Mouse (Mus musculus) heart, embryonic 11.5 days (tissue): ENCODE measurements around the gene Gm9887. TPM values are rescaled to one million over a fixed set of nuclear protein-coding genes. Genes with fewer than 3 reads are reported as not detected.

Source experiments
- ATAC-seq: fragments of 200-750 bp; cut with Nextera tagmentation; replicated peaks from 2 replicates; pipeline ENCODE4 v1.8.0; 2017; ENCODE audit warnings: moderate library complexity; ENCODE audit not compliant: insufficient number of reproducible peaks, low FRiP score, low TSS enrichment
- H3K27ac ChIP-seq: fragments of 300-500 bp; sonication (generic); 2 replicates; pipeline ENCODE4 v1.5.1; 2014; ENCODE audit warnings: mild to moderate bottlenecking, low read depth, low read length
- H3K27me3 ChIP-seq: fragments of 300-500 bp; sonication (generic); 2 replicates; pipeline ENCODE4 v1.6.1; 2014; ENCODE audit warnings: mild to moderate bottlenecking, low read length, mixed read lengths; ENCODE audit not compliant: control insufficient read depth, insufficient read depth
- H3K36me3 ChIP-seq: fragments of 300-500 bp; sonication (generic); 2 replicates; pipeline ENCODE4 v1.6.1; 2014; ENCODE audit warnings: mild to moderate bottlenecking, low read length, moderate library complexity, mixed read lengths; ENCODE audit not compliant: control insufficient read depth, insufficient read depth
- H3K4me1 ChIP-seq: fragments of 300-500 bp; sonication (generic); 2 replicates; pipeline ENCODE4 v1.6.1; 2014; ENCODE audit warnings: low read length; ENCODE audit not compliant: control insufficient read depth, insufficient read depth
- H3K4me2 ChIP-seq: fragments of 300-500 bp; sonication (generic); 2 replicates; pipeline ENCODE4 v1.6.1; 2014; ENCODE audit warnings: mild to moderate bottlenecking, moderate library complexity
- H3K4me3 ChIP-seq: fragments of 300-500 bp; sonication (generic); 2 replicates; pipeline ENCODE4 v1.5.1; 2014; ENCODE audit warnings: low read depth, low read length
- H3K9ac ChIP-seq: fragments of 300-500 bp; sonication (generic); 2 replicates; pipeline ENCODE4 v1.6.1; 2014; ENCODE audit warnings: mild to moderate bottlenecking, low read depth, low read length, moderate library complexity
- H3K9me3 ChIP-seq: fragments of 300-500 bp; sonication (generic); replicated peaks from 2 replicates; pipeline ENCODE4 v1.6.1; 2016; ENCODE audit warnings: low read length; ENCODE audit not compliant: control insufficient read depth
- WGBS: fragments of 180-500 bp; shearing (Covaris S2); extraction: QIAGEN DNeasy Blood & Tissue Kit; methylation state at CpG from one replicate; pipeline ENCODE4 v1.1.7; 2014; ENCODE audit not compliant: insufficient replicate concordance; 5-methylcytosine and 5-hydroxymethylcytosine counted together
- polyA plus RNA-seq: library from polyadenylated mRNA; unstranded; fragments of >200 nt; fragmentation: Nextera tagmentation; extraction: Ambion mirVana; gene quantifications from 2 replicates; pipeline ENCODE4 v1.2.1, GENCODE M21; 2014

Gene Gm9887
- polyA plus RNA-seq, 1 experiment from 2014 or later: 1.5 TPM

GRCm38 (mm10) chr12:69360655-69360996, 11.6 kb downstream of the Gm9887 start:
- Histone ChIP-seq H3K9ac (no peak overlapping the region), H3K27me3 (no peaks in the 10 kb centered on the region), H3K4me3 (no peak overlapping the region), H3K4me2 (no peak overlapping the region), H3K4me1 (0 out of 2 replicates have a peak, but pooled peaks cover 7% of the 10 kb centered on the region), H3K27ac (no peak overlapping the region), H3K36me3 (no peaks in the 10 kb centered on the region), H3K9me3 (no peaks in the 10 kb centered on the region)
- WGBS: 21% methylated on average over 5 of the region's 5 CpGs
- ATAC-seq: no peak

GRCm38 (mm10) chr12:69357300-69357646, 15.0 kb downstream of the Gm9887 start:
- Histone ChIP-seq H3K9me3 (no peaks in the 10 kb centered on the region), H3K4me2 (peak overlapping the region; percentile 75), H3K4me1 (no peaks in the 10 kb centered on the region), H3K27me3 (no peaks in the 10 kb centered on the region), H3K36me3 (peaks cover 7% of the 10 kb centered on the region), H3K9ac (peak overlapping the region; percentile 94), H3K4me3 (peak overlapping the region; percentile 99), H3K27ac (peak overlapping the region; percentile 86)
- 8% methylated on average over 13 of the region's 13 CpGs for WGBS
- ATAC-seq: no peak

GRCm38 (mm10) chr12:69356546-69357299, 15.5 kb downstream of the Gm9887 start, which contains the start of gene Nemf:
TSS of gene Nemf (minus strand) at chr12:69357165.
- Histone ChIP-seq H3K27me3 (no peaks in the 10 kb centered on the region), H3K4me3 (peak within 1 kb of the TSS; percentile 99), H3K9ac (peak within 1 kb of the TSS; percentile 94), H3K36me3 (peaks cover 11% of the 10 kb centered on the region), H3K27ac (peak within 1 kb of the TSS; percentile 86), H3K9me3 (no peaks in the 10 kb centered on the region), H3K4me2 (peak within 1 kb of the TSS; percentile 85), H3K4me1 (no peaks in the 10 kb centered on the region)
- under 1% methylated on average over 46 of the region's 50 CpGs for WGBS
- ATAC-seq: no peak

- no peak overlapping the region for H3K4me2 ChIP-seq
- no peaks in the 10 kb centered on the region for H3K4me1 ChIP-seq
- peaks cover 16% of the 10 kb centered on the region for H3K36me3 ChIP-seq
- no peak overlapping the region for H3K4me3 ChIP-seq
- H3K9me3 ChIP-seq: no peaks in the 10 kb centered on the region
- no peak overlapping the region for H3K27ac ChIP-seq
- H3K9ac ChIP-seq: no peak overlapping the region
- H3K27me3 ChIP-seq: no peaks in the 10 kb centered on the region
- no peak for ATAC-seq
- WGBS: 66% methylated on average over 1 of the region's 1 CpGs
Measured at GRCm38 (mm10) chr12:69351685-69352084, 20.6 kb downstream of the Gm9887 start.

GRCm38 (mm10) chr12:69349928-69350327, 22.3 kb downstream of the Gm9887 start:
- H3K9me3 ChIP-seq: no peaks in the 10 kb centered on the region
- no peak overlapping the region for H3K4me2 ChIP-seq
- H3K9ac ChIP-seq: no peak overlapping the region
- H3K27me3 ChIP-seq: no peaks in the 10 kb centered on the region
- H3K4me3 ChIP-seq: no peak overlapping the region
- 85% methylated on average over 2 of the region's 2 CpGs for WGBS
- no peak overlapping the region for H3K27ac ChIP-seq
- no peak for ATAC-seq
- H3K4me1 ChIP-seq: no peaks in the 10 kb centered on the region
- H3K36me3 ChIP-seq: peaks cover 25% of the 10 kb centered on the region

- H3K9me3 ChIP-seq: no peaks in the 10 kb centered on the region
- peaks cover 17% of the 10 kb centered on the region for H3K36me3 ChIP-seq
- no peaks in the 10 kb centered on the region for H3K27me3 ChIP-seq
- no peak overlapping the region for H3K4me3 ChIP-seq
- 86% methylated on average over 2 of the region's 2 CpGs for WGBS
- no peak overlapping the region for H3K9ac ChIP-seq
- H3K27ac ChIP-seq: no peak overlapping the region
- no peaks in the 10 kb centered on the region for H3K4me1 ChIP-seq
- no peak overlapping the region for H3K4me2 ChIP-seq
- ATAC-seq: no peak
Measured at GRCm38 (mm10) chr12:69333547-69333946, 38.7 kb downstream of the Gm9887 start.

- Histone ChIP-seq H3K9ac (no peak overlapping the region), H3K4me3 (no peak overlapping the region), H3K27ac (no peak overlapping the region), H3K4me2 (no peak overlapping the region), H3K9me3 (no peaks in the 10 kb centered on the region), H3K36me3 (peaks cover 17% of the 10 kb centered on the region), H3K27me3 (no peaks in the 10 kb centered on the region), H3K4me1 (no peaks in the 10 kb centered on the region)
- no peak for ATAC-seq
- 88% methylated on average over 1 of the region's 1 CpGs for WGBS
Measured at GRCm38 (mm10) chr12:69332147-69332546, 40.1 kb downstream of the Gm9887 start.

- Histone ChIP-seq H3K9me3 (no peaks in the 10 kb centered on the region), H3K4me2 (no peak overlapping the region), H3K4me3 (no peak overlapping the region), H3K36me3 (peaks cover 13% of the 10 kb centered on the region; the same call in 1 of the 2 replicates), H3K4me1 (no peaks in the 10 kb centered on the region), H3K9ac (no peak overlapping the region), H3K27ac (no peak overlapping the region), H3K27me3 (no peaks in the 10 kb centered on the region)
- no peak for ATAC-seq
- 95% methylated on average over 3 of the region's 3 CpGs for WGBS
Measured at GRCm38 (mm10) chr12:69331187-69331586, 41.1 kb downstream of the Gm9887 start.
